Mouse (Mus musculus) layer of hippocampus, postnatal 36 days (tissue): ENCODE results near the gene Vps8. TPM values are rescaled to one million over a fixed set of nuclear protein-coding genes. Genes with fewer than 3 reads are reported as not detected.

Experiments used
- DNase-seq, 2 experiments: peaks; one replicate each; pipeline ENCODE4 v3.0.0; 2022
- total RNA-seq, 2 experiments: library from RNA; stranded (reverse); gene quantifications; 2 replicates each; pipeline ENCODE4 v1.2.3; 2021

The Vps8 gene
- total RNA-seq = 10 to 100 TPM; 48.1 to 54.7 TPM

DNA sequence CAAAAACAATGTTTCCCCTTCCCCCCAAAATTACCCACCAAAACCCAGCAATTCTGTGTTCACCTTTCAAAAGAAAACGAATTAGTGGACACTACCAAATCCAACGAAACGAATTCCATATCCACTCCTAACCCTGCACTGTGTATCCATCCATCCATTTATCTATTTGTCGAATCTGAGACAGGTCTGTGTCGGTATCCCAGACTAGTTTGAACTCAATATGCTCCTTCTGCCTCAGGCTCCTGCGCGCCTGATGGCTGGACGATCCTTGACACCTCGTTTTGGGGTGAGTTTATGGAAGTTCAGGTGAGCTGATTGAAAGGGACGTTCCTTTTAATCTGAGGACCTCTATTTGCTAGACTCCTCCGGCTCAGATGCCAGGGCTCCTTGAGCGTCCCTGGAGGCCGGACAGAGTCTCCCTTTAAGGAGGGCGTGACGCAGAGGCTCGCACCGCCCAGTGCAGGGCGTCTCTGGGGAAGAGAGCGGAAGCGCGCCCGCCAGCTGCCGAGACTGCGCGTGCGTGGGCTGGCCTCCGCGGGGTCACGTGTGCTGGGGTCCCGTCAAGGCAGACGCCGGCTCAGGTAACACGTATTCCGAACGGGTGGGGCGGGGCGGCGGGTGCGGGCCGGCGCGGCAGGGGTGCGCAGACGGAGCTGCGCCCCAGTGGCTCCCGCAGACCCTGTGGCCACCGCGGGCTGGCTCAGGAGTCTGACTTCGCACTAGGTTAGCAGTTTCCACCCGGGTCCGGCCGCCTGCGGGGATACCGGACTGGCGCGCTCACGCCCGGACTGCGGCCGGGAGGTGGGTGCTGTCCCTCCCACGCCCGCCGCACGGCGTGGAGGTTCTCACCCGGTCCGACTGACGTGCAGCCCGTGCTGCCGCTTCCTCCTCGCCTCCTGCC lies at the start of gene Vps8:
TSS of gene Vps8 (plus strand) at position 474 of the 901 bp plus-strand sequence.
- DNase-seq = peak; percentile 88 to 89

DNA sequence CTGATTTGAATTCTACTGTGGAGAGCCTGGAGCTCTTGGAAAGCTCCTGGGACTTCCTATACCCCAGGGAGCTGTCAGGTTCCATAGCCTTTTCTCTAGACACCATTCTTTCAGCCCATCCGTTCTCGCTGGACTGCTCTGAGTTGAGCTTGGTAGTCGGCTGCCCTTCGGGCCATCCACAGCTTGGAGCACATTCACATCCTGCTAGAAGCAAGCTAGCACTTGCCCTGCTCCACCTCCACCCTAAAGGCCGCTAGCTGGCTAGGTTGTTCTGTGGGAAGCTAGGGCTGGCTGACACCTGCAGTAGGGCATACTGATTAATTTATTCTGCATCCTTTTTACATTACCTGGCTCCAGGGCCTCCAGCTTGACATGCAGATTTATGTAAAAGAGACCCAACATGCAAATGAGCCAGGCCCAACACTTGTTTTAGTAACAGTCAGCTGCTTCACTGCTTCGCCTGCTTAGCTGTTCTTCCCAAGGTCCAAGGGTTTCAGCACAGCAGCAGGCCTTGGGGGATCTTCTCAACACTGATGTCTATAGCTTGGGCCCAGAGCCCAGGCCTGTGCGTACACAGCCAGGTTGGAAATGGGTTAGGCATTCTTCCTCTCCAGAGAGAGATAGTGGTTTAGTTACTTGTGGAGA lies 49.5 kb upstream of the Vps8 start:
- no peak for DNase-seq

DNA sequence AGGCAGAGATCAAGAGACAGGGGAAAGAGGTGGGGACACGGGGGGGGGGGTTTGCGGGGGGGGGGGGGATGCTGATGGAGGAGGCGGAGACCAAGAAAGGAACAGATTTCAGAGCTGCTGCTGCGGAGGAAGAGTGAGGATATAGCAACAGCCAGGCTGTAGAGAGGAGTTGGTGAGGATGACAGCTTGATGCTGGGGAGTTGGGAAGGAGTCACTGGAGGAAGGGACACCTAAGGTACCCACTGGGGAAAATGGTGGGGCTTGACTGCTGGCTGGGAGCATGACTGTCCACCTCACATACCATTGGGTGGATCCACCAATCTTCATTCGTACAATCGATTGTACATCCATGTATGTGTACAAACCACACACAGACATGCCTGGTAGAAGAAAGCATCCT lies 48.9 kb upstream of the Vps8 start:
- DNase-seq = no peak

DNA sequence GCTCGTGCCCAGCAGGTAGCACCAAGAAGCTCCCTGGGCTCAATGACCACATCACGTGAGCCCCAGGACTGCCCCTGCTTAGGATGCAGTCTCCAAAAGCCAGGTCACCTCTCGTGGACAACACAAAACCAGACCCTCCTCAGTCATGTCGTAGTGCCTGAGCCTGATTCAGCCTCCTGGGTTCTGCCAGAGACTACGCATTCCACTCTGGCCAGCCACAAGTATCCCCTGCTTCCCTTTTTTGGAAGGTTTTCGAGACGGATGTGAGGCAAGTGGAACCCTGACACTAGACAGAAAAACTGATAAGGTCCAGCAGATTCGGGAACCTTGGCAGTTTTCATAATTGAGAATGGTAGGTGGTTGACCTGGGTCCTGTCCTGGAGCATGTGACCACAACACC lies 47.8 kb upstream of the Vps8 start:
- DNase-seq = no peak

DNA sequence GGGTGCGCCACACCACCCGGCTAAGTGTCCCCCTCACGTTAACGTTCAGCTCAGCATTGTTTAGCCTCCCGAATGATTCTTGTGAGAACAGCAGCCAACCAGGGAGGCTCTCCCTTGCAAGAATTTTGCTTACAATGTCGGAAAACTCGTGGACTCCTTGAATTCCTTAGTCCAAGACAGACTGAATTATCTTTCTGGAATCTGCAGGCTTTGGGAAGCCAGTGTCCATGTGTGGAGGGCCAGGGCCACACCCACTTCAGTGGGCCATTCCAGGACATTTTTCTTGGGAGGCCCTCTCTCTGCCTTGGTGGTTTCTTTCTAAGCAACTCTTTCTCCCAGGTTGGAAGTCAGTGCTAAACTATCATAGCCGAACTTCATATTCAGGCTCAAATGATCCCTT lies 46.6 kb upstream of the Vps8 start:
- no peak for DNase-seq

DNA sequence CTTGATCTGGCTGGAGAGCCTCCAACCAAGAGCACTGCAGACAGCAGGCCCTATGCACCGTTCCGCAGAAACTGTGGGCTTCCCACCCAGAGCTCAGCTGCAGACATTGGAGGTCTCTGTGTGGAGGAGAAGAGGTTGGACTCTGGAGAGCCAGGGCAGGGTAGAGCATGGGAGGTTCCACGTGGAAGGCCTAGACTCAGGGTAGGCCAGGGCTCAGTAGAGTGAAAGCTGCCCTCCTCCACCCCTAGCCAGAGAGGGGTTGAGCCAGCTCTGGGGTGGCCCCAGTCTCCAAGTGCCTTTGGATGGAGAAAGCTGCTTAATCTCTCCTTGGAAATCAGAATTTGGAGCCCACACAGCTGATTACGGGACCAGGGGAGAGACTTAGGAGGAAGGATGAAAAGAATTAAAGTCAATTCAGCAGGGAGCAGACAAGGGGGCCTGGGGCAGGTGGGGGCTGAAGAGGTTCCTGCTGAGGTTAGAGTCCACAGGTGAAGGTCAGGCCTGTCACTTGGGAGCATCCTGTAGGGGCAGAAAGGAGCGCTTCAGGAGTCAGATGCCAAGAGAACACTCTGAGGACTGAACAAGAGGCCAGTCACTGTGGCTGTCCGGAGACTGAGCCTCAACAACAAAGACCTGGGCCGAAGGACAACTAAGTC lies 45.8 kb upstream of the Vps8 start:
- DNase-seq = no peak

DNA sequence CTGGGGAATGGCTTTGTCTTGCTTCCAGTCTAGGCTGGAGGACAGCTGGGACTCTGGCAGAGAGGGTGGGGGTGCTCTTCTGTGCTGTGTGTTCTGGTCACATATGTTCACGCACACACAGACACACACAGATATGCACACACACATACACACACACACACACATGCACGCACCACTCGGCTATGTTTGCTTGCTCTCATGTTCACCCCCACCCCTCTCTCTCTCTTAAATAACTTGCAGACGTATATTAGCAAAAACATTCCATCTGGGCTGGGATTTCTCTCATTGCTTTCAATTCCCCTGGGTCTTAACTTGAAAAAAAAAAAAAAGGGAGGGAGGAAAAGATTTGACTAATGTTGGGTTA lies 45.3 kb upstream of the Vps8 start:
- no peak for DNase-seq

DNA sequence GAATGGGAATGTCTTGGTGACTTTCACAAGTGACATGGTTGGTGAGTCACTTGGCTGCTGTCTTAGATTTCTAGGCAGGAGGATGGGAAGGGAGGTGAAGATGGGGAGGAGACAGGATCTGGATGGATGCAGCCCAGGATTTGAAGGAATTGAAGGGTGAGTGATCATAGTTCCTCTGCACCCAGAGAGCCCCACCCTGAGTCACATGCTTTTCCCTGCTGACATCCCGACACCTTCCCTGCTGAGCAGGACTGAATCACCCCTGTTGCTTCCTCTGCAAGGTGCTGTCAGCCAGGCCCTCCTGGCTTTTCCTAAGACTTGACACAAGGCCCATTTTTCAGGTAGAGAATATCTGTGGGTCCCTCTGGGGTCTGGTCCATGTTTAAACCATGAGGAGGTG lies 41.4 kb upstream of the Vps8 start:
- no peak for DNase-seq

DNA sequence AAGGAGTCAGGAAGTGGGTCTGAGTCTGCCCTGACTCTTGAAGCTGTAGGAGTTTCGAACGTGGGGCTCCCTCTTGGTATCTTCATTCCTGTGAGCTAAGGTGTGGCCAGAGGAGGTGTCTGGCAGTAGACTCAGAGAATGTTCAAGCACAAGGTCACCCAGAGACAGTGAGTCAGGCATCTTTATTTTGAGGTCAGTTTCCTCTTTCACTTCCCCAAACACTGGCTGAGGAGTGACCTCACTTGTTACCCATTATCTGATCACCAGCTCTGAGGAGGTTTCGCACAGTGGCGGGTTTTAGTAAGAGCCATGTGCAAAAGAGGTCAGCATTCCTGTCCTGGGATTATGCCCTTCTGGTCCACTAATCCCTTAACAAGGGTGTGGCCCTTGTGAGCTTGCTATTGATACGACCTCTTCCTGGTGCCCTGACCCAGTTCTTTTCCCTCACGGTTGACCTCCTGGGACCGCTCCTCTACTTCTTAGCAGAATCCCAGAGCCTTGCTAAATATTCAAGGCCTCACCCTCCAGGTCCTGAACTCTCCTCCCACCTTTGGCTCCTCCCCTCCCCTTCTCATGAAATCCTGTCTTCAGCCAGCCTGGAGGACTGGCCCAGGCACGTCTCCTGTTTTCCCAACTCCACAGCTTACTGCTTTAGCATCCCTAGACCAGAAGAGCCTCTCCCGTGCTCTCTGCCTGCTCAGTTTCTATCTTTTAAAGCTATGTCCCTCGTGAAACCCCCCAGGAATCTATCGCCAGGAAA lies 40.6 kb upstream of the Vps8 start:
- no peak for DNase-seq

DNA sequence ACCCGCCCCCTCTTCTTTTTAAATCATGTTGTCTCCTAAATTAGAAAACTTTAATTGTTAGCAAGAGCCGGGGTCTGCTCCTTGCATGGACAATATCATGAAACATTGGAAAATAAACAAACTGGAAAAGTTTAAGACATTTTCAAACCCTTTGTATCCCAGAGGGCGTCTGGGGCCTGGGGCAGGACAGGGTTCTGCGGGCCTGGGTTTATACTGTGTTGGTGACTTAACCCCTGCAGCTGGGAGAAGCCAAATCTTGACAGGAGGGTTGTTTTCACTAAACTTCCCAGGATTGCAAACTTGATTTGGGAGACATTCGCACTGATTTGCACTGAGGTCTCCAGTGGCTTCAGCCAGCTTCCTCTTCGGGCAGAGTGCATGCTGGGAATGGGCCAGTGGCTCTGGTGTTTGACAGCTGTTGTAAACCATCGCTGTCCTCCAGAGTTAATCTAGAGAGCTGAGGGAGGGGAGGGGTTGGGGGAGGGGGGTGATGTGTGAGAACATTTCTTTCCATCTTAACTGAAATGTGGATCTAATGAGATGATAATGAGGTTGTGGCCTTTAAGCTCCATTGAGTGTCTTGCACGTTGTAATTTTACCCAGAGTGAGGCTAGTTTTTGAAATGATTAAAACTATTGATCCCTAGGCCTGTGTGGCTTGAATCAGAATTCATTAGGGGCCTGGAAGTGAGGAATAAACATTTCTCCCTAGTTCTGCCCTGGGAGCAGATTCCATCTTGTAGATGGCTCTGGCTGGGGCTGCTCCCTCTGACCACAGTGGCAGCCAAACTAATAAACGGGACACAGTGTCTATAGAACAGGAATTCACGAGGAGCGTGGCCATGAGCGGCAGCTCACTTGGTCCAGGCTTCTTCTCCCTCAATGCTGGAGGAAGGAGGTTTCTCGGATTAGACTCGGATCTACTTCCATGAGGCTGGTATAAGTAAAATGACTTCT lies 36.7 kb upstream of the Vps8 start:
- DNase-seq = no peak

DNA sequence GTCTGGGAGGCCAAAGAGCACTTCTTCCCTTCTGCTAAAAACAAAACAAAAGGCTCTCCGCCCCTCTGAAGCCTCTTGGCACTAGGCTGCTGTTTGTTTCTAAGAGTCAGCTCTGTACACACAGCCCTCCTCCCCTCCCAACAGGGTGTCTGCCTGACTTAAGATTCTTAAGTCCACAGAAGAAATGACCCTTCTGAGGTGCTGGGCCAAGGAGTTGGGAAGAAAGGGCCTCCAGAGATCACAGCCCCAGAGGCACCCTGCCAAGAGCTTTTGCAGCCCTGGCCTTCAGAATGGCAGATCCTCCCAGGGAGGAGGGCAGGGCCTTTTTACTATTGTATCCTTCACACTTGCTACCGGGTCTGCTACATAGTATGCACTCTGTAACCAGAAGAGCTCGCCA lies 33.6 kb upstream of the Vps8 start:
- no peak for DNase-seq

DNA sequence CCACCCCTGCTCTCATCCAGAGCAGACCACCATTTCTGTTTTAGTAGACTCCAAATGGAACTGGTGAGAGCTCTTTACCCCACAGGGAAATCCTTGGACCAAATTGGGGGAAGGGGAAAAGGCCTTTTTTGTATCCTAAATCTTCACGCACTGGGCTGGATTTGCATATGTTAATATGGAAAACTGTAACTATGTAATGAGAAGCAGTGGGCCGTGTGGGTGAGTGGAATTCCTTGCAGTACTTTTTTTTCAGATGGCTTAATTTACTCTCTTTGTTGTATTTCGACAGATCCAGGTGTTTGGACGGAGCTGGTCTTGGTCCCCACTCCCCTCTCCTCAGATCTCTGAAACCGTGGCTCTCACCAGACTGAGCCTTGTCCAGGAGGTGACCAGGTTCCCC lies 32.2 kb upstream of the Vps8 start:
- DNase-seq = no peak

DNA sequence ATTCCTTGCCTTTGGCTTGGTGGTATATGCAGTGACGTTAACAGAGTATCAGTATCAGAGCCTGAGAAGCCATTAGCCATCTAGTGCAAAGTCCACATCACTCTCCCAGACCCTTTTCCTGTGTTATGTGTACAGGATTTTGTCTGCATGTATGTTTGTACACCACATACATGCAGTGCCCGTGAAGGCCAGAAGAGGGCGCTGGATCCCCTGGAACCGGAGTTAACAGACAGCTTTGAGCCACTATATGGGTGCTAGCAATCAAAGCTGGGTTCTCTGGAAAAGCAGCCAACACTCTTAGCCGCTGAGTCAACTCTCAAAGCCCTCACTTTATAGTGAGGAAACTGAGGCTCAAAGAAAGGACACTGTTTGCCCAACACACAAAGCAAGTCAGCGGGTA lies 30.8 kb upstream of the Vps8 start:
- DNase-seq = no peak

DNA sequence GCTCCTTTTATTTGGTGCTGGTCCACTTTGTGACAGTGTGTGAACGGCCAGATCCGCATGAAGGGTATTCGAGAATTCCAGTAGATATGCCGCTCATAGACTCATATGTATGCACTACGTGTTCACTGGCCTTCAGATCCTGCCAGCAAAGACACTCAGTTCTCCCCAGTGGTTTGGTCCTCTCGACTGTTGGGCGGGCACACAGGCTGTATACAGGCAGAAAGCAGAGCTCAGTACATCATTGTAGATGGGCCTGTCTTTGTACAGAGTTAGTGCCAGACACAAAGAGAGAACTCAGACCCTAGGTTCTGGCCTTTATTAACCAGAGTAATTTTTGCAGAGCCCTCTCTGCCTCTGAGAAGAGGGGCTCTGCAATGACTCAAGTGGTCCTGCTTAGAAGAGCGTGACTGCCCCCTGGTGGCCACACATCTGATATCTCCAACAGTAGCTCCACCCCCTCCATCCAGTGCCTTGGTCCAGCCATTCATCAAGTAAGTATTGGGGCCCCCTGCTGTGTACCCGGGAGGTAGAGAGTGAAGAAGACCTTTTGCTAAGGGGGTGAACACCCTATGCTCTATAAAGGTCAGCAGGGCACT lies 30.3 kb upstream of the Vps8 start:
- peak; percentile 79 to 80 for DNase-seq

DNA sequence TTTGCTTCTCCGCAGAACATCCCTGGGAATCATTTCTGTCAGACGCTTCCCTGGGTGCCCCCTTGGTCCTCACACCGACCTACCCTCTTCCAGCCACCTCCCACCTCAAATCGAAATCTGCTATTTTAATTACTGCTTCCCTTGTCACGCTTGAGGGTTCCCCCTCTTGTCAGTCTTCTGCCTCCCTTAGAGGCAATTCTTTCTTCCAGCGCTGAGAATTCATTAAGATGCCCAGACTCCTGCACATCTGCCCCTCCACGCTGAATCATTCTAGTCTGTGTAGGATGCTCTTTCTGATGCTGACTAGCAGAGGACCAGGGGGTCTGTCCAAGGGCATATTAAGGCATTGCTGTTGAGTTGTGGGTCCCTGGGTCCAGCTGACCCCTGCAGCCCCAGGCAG lies 27.4 kb upstream of the Vps8 start:
- DNase-seq = no peak

DNA sequence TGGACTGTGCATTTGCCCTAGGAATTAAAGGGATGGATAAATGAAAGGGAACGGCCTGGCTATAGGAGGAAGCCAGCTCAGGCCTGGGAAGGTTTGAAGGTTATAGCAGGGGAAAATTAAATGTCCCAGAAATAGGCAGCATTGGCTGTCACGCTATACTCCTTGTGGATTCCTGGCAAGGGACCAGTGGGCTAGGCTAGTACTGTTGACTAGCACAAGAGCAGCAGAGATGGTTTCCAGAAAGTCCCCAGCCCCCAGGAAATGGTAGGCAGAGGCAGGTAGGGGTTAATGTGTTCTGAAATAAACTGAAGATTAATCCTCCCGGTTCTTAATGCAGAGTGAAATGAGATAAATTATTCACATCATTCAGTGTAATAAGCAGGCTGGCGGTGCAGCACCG lies 25.2 kb upstream of the Vps8 start:
- DNase-seq = no peak

DNA sequence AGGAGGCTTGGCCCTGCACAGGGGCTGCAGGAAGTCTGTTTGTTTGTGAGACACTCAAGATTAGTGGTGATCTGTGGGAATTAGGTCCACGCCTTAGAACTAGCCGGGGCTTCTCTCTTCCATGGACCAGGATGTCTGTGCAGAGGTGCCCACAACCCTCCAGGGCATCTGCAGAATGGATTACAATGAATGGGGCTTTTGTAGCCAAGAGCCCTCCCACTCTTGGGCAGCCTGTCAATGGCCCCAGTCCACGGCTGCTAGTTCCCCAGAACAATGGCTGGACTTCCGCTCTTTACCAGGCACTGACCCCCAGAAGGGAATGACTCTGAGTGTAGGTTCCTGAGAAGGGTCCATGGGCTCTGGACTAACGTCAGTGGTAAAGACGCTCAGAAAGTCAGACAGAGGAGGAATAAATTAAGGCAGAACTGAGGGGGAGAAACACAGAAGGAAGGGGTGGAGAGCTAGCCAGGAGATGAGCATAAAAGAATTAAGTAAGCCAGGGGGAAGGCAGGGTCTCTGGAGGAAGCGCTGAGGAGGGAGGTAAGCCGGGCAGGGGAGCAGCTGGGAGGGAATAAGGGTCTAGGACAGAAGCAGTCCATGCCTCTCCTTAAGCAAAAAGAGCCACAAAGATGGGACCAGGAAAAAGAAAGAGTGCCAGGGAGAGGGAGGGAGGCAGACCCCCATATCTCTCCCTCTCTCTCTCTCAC lies 24.4 kb upstream of the Vps8 start:
- no peak for DNase-seq

DNA sequence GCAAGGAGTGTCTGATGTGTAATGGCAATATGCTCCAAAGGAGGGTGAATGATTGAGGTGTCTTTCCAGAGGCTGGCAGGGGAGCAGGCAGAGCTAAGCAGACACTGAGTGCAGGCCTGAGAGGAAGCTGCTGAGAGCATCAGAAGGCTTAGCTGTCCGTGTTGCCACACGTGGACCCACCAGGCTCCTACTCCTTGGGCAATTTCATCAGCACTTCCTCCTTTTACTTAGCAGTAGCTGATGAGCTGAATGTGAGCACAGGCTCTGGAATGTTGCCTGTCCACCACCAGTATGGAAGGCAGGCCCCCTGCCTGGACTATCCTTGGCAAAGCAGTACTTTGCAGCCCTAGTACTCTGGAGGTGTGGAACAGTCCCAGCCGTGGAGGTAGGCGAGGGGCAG lies 23.0 kb upstream of the Vps8 start:
- no peak for DNase-seq

DNA sequence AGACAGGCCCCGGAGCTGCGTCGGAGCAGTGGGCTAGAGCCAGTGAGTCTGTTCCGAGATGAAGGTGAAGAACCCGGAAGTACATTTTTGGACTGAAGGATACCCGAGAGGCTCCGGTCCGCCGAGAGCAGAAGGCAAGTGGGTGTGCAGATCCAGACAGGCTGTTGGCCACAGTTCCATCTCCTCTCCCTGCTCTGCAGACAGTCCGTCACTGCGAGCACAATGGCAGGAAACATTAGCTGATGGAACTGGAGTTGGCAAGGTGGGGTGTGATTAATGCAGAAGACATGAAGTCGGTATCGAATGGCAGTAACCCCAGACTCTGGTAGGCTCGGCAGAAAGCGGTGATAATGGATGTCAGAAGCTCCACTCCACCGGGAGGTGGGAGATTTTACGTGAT lies 20.9 kb upstream of the Vps8 start:
- peak; percentile 27 to 43 for DNase-seq

DNA sequence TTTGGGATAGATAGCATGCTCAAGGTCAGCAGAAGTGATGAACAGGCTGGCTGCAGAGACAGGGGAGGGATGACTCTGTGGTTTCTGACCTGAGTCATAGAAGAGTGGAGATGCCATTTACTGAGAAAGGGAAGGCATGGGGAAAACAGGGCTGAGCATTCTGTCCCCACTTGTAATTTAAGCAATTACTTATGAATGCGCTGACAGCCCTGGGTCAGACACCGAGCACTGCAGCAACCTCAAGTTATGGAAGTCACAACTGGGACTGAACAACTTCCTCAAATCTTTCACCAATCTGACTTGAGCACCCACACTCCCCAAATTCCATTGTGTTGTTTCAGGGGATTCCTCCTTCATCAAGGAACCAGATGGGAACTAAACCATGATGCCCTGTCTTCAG lies 19.5 kb upstream of the Vps8 start:
- no peak for DNase-seq

DNA sequence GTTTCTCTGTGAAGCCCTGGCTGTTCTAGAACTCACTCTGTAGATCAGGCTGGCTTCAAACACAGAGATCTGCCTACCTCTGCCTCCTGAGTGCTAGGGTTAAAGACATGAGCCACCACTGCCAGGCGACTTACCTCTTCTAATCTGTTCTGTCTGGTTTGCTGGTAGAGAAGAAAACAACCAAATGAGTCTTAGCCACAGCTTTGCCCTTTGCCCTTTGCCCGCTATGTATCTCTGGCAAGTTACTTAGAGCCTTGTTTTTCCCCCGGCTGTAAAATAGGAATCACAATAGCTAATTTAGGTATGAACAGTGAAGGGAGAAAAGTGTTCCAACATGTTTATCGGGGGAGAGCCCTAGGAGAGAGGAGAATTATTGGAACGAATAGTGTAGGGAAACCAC lies 18.3 kb upstream of the Vps8 start:
- DNase-seq = no peak
